Mouse (Mus musculus): ENCODE data around the gene 2200002D01Rik.
"Not testable (repeated sequence)": the region's sequence is repeated elsewhere in the genome, so short reads cannot be mapped to it uniquely, and the experiment has no call there.

The 2200002D01Rik gene

DNA sequence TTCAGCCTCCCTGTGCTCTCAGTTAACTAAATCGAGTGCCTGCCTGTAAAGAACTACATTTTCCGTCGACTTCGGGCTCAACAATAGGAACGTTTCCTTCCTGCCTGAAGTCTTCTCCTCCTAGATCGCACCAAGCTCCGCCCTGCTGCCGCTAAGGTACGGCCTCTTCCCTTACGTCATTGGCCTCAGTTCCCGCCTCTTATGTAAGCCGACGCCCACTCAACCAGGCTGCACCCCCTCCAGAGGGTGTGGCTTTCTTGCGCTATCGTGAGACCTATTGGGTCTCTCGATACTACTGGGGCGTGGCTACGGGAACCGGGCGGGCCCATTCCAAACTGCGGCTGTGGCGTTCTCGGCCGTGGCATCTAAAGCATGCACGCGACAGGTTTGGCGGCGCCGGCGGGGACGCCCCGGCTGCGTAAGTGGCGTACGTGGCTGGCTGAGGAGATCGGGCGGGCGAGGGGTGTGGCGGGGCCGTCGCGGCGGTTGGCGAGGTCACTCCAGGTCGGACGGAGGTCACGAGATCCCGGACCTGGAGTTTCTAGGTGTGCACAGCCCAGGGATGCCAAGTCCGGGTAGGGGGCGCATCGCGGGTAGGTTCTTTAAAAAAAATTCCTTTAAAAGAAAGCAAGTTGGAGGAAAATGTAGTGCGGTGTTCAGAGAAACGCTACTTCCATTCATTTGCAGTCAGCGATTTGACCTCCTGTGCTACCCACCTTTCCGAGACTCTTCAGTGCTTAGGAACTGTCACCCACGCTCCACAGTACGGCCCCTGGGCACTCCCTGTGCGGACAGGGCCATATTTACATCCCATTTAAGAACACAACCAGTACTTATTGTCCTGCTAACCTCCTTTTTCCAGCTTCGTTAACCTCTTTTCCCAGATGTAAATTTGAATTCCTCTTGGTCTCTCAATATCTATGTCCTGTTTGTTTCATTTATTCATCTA lies 10.0 kb downstream of the 2200002D01Rik start, which contains the start of gene Yif1b:
TSS of gene Yif1b (plus strand) at position 311 of the 949 bp plus-strand sequence.
- in situ Hi-C loops (cut with MboI, MseI) = no loop called here

DNA sequence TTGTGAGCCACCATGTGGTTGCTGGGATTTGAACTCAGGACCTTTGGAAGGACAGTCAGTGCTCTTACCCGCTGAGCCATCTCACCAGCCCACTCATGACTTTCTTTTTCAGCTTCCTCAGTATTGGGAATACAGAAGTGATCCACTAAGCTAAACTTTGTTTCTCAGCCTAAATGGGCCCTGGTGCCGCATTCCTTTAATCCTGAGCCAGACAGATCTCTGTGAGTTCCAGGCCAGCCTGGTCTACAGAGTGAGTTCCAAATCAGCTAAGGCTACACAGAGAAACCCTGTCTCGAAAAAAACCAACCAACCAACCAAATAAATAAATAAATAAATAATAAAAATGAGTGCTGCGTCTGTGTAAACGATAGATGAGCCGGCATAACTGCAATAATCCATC lies 10.7 kb downstream of the 2200002D01Rik start:
- in situ Hi-C loops (cut with MboI, MseI) = not testable (repeated sequence)

DNA sequence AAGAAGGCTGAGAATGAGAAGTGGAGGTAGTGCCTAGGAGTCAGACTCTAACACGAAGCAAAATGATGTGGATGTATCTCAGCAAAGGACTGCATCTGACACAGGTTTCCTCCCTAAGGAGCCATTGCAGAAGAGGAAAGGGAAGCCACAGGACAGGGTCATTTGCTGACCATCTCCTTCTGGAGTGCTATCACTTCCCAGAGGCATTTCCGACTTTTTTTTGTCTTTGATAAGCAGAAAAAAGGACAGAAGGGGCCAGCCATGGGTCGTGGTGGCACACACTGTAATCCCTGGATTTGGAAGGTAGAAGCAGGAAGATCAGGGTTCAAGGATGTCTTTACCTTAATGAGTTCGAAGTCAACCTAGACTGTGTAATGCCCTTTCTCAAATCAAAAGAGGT lies 11.7 kb downstream of the 2200002D01Rik start:
- in situ Hi-C loops (cut with MboI, MseI) = no loop called here

DNA sequence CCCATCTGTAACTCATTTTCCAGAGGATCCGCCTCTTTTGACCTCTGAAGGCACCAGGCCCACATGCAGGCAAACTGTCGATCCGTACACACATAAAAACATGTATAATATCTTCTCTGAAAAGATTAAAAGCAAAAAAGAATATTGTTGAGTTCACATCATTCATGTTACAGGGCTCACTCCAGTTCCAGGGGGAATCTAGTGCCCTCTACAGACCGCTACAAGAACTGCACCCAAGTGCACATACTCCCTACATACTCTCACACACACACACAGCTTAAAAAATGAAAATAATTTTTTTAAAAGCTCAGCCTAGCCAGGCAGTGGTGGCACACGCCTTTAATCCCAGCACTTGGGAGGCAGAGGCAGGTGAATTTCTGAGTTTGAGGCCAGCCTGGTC lies 13.6 kb downstream of the 2200002D01Rik start:
- in situ Hi-C loops (cut with MboI, MseI) = no loop called here

GRCm38 (mm10) chr7:29233745-29234144 lies 14.5 kb downstream of the 2200002D01Rik start:
- in situ Hi-C loops (cut with MboI, MseI) = no loop called here

DNA sequence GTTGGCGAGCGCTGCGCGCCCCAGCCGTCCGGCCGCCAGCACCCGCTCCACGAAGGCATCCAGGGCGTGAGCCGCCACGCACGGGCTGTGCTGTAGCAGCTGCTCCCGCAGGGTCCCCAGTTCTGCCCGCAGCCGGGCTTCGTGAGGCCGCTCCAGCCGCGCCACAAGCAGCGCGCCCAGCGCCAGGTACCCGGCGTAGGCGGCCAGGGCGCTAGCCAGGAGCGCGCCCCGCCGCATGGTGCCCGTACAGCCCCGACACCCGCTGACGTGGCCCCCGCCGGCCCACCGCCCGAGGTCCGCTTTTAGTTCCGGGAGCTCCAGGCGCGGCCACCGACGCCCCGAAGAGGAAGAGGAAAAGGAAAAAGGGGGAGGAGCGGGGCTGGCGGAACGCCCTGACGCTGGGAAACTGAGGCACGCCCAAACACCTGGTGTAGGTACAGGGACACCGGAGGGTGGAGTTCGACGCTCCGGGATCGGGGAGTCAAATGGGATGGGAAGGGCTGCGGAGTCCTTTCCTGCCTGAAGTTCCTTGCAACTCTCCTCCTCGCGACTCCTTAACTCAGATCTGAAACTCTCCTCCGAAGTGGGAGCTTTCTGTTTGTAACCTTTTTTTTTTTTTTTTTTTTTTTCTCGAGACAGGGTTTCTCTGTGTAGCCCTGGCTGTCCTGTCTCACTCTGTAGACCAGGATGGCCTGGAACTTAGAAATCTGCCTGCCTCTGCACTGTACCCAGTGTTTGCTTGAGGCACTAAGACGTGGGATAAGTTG lies 15.8 kb downstream of the 2200002D01Rik start, which contains the start of gene Kcnk6:
TSS of gene Kcnk6 (minus strand) at position 269 of the 767 bp plus-strand sequence.
- in situ Hi-C loops (cut with MboI, MseI) = no loop called here

DNA sequence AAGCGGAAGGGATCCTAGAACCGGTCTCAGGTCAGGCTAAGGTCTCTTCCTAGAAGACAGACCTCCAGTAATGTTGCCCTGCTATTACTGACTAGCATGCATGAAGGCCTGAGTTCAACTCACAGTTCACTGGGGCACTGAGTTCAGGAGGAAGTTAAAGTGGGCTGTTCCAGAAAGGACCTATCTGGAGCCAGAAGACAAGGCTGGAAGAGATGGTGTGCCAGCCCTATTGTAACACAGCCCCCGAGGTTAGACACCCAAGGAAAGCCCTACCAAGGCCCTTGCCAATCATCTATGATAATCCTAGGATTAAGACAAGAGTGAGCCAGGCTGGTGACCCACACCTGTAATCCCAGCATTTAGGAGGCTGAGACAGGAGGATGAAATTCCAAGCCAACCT lies 16.7 kb downstream of the 2200002D01Rik start:
- in situ Hi-C loops (cut with MboI, MseI) = no loop called here

- in situ Hi-C loops (cut with MboI, MseI) = no loop called here
Measured at GRCm38 (mm10) chr7:29230560-29230959, 17.7 kb downstream of the 2200002D01Rik start.

- in situ Hi-C loops (cut with MboI, MseI) = no loop called here
Measured at GRCm38 (mm10) chr7:29228202-29228601, 20.1 kb downstream of the 2200002D01Rik start.

- in situ Hi-C loops (cut with MboI, MseI) = no loop called here
Measured at GRCm38 (mm10) chr7:29225520-29225919, 22.7 kb downstream of the 2200002D01Rik start.

- in situ Hi-C loops (cut with MboI, MseI) = no loop called here
Measured at GRCm38 (mm10) chr7:29224756-29225394, 23.4 kb downstream of the 2200002D01Rik start.

- in situ Hi-C loops (cut with MboI, MseI) = no loop called here
Measured at GRCm38 (mm10) chr7:29214846-29215245, 33.4 kb downstream of the 2200002D01Rik start.

DNA sequence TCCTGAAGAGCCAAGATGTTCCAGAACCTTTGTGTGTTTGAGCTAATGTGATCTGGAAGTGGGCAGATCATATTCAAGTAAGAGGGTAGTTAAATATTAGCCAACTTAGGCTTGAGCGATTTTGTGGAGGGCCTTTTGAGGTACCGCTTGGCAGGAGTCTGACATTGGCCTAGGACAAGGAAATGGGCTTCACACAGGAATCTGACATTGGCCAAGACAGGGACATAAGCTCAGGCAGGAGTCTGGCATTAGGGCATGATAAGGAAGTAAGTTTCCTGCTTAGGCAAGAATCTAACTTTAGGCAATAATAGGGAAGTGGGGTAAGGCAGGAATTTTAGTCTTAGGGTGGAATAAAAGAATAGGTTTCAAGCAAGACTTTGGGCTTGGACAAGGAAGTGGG lies 34.0 kb downstream of the 2200002D01Rik start:
- in situ Hi-C loops (cut with MboI, MseI) = no loop called here

DNA sequence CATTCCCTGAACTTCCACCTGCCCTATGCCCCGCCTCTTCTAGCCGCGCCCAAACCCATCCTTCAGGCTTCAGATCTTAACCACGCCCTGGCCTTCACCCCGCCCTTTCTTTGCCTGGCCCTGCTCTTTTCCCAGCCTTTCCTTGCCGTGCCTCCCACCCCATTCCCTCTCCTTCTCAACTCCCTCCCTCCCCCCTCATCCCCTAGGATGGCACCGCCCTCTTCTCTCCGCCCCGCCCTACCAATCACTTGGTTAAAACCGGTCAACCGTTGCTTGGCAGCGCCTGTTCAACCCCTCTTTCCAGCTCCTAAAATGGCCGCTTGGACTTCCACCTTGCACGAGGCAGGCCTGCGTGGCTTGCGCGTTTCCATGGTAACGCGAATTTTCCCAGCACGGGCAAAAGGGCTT lies 34.6 kb downstream of the 2200002D01Rik start, which contains the start of gene Catsperg1:
TSS of gene Catsperg1 (minus strand) at position 361 of the 408 bp plus-strand sequence.
- in situ Hi-C loops (cut with MboI, MseI) = no loop called here

DNA sequence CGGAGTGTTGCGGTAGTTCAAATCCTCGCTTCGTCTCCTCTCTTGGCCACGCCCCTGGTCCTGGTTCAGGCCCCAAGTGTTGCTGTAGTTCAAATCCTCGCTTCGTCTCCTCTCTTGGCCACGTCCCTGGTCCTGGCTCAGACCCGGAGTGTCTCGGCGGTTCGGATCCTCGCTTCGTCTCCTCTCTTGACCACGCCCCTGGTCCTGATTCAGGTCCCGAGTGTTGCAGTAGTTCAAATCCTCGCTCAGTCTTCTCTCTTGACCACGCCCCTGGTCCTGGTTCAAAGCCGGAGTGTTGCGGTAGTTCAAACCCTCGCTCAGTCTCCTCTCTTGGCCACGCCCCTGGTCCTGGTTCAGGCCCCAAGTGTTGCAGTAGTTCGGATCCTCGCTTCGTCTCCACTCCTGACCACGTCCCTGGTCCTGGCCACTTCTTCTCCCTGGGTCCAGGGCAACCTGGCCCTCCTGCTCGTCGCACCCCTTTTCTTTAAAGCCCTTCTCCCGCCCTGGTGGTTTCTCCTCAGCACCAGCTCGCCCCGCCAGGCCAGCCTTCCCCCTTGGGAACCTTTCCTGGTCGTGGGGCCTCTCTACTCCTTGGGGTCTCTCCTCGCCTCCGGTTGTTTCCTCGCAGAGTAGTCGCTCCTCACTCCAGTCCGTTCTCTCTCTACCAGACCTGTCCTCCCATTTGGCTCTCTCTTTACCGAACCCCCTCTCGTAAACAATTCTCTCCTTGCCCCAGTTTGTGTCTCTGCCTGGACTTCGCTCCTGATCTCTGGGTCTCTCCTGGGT lies 35.3 kb downstream of the 2200002D01Rik start:
- in situ Hi-C loops (cut with MboI, MseI) = not testable (repeated sequence)

DNA sequence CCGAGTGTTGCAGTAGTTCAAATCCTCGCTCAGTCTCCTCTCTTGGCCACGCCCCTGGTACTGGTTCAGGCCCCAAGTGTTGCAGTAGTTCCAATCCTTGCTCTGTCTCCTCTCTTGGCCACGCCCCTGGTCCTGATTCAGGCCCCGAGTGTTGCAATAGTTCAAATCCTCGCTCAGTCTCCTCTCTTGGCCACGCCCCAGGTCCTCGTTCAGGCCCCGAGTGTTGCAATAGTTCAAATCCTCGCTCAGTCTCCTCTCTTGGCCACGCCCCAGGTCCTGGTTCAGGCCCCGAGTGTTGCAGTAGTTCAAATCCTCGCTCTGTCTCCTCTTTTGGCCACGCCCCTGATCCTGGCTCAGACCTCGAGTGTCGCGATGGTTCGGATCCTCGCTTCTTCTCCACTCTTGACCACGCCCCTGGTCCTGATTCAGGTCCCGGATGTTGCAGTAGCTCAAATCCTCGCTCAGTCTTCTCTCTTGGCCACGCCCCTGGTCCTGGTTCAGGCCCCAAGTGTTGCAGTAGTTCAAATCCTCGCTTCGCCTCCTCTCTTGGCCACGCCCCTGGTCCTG lies 36.0 kb downstream of the 2200002D01Rik start:
- in situ Hi-C loops (cut with MboI, MseI) = no loop called here

- in situ Hi-C loops (cut with MboI, MseI) = no loop called here
Measured at GRCm38 (mm10) chr7:29211415-29212198, 36.7 kb downstream of the 2200002D01Rik start.

DNA sequence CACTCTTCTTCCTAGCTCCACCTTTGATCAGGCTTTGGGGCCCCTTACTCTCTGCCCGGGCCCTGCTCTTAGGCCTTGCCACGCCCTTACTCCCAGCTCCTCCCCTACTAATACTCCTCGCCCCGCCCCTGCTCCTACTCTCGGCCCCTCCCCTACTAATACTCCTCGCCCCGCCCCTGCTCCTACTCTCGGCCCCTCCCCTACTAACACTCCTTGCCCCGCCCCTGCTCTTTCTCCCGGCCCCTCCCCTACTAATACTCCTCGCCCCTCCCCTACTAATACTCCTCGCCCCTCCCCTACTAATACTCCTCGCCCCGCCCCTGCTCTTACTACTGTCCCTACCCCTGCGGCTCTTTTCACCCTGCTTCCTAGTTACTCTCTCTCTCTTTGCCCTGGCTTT lies 37.3 kb downstream of the 2200002D01Rik start:
- in situ Hi-C loops (cut with MboI, MseI) = not testable (repeated sequence)

DNA sequence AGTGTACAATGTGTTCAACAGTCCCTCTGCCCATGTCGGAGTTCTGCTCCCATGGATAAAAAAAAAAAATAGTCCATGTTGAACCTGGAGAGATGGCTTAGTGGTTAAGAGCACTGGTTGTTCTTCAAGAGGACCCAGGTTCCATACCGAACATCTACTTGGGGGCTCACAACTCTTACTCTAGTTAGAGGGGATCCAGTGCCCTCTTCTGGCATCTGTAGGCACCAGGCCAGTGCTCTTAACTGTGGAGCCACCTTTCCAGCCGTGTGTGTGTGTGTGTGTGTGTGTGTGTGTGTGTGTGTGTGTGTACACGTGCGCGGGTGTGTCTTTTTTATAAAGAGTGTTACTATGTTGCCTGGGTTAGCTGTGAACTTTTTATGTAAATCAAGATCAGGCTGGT lies 45.7 kb downstream of the 2200002D01Rik start:
- in situ Hi-C loops (cut with MboI, MseI) = no loop called here

Measured in T-helper 17 cell (primary cell).